Mouse (Mus musculus) megakaryocyte, adult 5-6 weeks (primary cell): ENCODE measurements around the gene Ogfod2. TPM values are rescaled to one million over a fixed set of nuclear protein-coding genes. Genes with fewer than 3 reads are reported as not detected.

Source experiments
- ATAC-seq: 2 replicates; pipeline ENCODE4 v1.8.0; 2016; ENCODE audit warnings: mild to moderate bottlenecking, inconsistent platforms; ENCODE audit not compliant: poor library complexity, severe bottlenecking
- total RNA-seq, 2 experiments: library from RNA; stranded (forward) in 1 of 2; stranded (reverse) in 1 of 2; fragments of 153-499, 151-499 nt in 1 of 2; fragments of 221-1000, 200-1000 nt in 1 of 2; gene quantifications; 2 replicates each; pipeline versions ENCODE4 v1.2.3 to v1.2.4; 2015 to 2017

Gene Ogfod2
- total RNA-seq, 2 experiments from 2014 or later, result 3.6 to 6.4 TPM

DNA sequence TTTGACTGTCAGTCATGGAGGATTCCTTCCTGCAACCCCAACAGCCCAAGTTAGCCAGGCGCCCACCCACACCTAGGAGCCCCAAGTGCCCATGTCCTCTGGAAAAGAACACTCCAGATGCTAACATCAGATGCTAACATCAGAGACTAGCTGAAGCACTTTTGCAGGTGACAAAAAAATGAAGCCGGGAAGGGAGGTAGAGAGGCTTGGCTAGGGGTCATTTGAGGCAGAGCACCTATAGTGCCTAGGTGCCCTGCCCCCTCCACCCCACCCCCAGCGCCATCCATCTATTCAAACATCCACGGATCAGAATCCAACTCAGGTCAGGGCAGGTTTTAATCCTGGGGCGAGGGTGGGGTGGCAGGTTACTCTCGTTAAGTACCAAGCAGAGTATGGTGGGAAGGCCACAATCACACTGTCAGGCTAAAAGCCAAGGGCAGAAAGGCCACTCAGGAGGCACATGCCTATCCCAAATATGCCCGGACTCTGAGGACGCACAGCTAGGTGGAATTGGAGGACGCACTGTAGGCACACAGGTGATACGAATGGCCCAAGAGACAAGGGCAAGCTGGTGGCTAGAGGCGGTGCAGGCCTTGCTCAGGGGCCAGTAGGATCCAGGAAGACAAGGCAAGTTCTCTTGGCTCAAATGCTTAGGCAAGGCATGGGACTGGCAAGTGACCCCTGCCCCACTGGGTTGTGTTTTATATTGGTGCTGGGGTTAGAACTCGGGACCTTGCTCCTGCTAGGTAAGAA is 18.1 kb upstream of the Ogfod2 start:
- ATAC-seq, result no peak

GRCm38 (mm10) chr5:124095077-124095581 is 17.0 kb upstream of the Ogfod2 start:
- peak; percentile 16 for ATAC-seq

DNA sequence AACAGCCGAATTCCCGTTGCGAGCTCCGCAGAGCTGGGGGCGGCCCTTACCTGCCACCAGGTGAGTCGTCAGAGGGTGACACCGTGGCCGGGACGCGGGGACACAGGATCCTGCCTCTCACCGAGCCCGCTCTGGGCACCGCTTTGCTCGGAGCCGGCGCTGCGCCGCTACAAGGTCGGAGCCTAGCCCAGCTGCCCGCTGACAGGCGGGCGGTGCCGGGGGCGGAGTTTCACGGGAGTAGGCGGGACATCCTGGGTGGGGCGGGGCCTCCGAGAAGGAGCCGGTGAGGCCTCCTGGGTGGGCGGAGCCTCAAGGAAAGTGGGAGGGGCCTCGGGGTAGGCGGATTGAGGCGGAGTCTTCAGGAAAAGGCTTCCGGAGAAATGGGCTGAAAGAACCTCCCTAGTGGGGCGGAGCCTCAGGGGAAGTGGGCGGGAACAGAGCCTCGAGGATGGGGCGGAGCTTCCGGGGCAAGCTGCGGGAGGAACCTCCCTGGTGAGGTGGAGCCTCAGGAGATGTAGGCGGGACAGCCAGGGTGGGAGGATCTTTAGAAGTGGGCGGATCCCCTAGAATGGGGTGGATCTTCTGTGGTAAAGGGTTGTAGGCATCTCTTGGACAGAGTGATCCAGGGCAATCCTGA is 16.4 kb upstream of the Ogfod2 start, which contains the start of gene Abcb9:
Gene Abcb9 (minus strand): TSS at position 203 of the 637 bp plus-strand sequence.
- peak; percentile 91 for ATAC-seq

DNA sequence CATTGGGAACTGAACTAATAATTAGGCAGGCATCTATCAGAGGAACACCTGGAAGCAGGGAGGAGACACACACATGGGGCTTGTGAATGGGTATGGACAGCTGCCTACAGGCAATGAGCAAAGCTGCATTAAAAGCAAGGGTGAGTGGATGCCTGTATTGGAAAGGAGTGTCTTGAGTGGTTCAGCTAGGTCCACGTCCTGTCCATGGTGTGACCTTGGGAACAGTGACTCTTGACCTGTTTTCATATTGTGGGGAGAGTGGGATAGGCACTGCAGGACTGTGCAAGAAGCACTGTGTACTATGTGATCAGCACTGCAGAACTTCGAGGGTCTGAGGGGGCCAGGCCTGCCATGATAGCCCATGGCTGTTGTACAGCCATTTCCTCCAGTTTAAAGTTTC is 13.2 kb upstream of the Ogfod2 start:
- no peak for ATAC-seq

- no peak for ATAC-seq
Measured at GRCm38 (mm10) chr5:124100128-124101044, 11.7 kb upstream of the Ogfod2 start.

GRCm38 (mm10) chr5:124102326-124102725 is 9.8 kb upstream of the Ogfod2 start:
- no peak for ATAC-seq

DNA sequence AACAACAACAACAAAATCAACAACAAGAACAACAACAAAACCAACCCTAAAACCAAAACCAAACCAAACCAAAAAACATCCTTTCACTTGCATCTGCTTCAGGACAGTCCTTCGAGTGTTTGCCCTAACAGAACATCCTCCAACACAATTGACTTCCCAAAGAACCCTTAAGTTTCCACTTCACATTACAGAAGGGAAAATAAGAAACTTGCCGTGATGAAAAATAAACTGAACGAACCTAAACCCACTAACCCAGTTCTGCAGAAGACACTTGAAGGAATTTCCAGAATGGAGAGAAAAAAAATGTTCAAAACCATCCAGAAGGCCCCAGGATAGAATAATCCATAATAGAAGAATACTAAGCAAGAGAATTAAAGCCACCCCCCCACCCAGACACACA is 9.1 kb upstream of the Ogfod2 start:
- ATAC-seq, result no peak

DNA sequence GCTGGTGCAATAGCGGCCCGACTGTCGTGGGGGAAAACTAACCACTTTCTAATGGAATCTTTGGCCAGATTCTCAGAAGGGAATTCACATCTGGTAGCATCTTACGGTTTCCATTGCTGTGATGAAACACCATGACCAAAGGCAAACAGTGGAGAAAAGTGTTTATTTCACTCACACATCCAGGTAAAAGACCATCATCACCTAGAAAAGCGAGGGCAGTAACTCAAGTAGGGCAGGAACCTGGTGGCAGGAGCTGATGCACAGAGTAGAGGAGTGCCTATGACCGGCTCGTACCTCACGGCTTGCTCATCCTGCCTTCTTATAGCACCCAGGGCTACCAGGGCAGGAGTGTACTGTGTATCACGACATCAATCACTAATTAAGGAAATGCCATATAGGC is 8.5 kb upstream of the Ogfod2 start:
- no peak for ATAC-seq

- ATAC-seq, result 0 out of 2 replicates have a peak, but pooled peaks have one; percentile 26
Measured at GRCm38 (mm10) chr5:124111077-124111741, 888 bp upstream of the Ogfod2 start.

DNA sequence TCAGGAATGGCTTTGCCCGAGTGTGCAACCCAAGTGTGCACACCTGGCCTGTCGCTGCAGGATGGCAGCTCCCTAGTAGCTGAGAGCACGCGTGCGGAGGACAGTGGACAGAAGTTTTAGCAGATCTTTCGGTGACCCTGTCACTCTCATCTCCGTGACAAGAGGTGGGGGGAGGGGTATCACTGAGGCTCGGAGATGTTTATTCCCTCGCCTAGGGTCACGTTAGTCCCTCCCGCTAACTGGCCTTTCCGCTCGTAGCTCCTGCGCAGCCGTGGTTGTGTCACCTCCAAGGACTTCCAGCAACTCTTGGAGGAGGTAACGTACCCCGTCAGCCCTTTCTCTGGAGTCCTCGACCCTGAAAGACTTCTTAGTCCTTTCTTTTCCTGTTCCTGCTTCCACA is 434 bp downstream of the Ogfod2 start:
- ATAC-seq, result no peak

GRCm38 (mm10) chr5:124113030-124113429 is 933 bp downstream of the Ogfod2 start:
- no peak for ATAC-seq

DNA sequence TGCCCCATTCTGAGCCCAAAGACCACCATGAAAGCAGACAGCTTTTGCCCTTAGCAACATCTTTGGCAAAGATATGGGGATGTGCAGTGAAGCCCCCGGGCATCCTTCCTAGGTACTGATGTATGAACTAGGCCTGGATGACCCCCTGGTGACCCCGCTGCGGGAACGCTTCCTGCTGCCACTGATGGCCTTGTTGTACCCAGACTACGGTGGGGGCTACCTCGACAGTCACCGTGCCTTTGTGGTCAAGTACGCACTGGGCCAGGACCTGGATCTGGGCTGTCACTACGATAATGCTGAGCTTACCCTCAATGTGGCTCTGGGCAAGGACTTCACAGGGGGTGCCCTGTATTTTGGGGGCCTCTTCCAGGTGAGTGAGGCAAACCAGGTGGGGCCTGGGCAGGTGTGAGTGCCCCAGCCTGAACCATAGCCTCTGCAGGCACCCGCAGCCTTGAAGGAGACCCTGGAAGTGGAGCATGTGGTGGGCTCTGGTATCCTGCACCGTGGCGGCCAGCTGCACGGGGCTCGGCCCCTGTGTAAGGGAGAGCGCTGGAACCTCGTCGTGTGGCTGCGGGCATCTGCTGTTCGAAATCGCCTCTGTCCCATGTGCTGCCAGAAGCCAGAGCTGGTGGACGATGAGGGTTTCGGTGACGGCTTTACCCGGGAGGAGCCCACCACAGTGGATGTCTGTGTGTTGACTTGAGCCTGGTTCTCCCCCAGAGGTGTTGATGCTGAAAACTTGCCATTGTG is 2.4 kb downstream of the Ogfod2 start:
- no peak for ATAC-seq

DNA sequence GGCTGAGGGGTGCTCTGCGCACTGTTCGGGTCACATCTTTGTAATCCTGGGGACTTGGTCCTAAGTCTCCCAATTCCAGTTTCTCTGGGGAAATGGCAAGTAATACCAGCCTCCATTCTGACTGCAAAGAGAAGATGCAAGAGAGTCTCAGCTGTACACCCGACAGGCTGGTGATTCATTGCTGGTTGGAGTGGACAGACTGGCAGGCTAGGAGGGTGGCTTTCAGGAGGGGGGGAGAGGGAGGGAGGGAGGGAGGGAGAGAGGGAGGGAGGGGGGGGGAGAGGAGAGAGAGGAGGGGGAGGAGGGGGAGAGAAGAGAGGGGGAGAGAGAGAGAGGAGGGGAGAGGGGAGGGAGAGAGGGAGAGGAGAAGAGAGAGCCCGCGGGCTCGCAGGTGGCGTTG is 3.4 kb downstream of the Ogfod2 start:
- no peak for ATAC-seq

GRCm38 (mm10) chr5:124115990-124116845 is 4.1 kb downstream of the Ogfod2 start, which contains the start of gene Arl6ip4:
Arl6ip4 (plus strand) TSS chr5:124116089.
- peak; percentile 28; the same call in 1 of the 2 replicates for ATAC-seq

DNA sequence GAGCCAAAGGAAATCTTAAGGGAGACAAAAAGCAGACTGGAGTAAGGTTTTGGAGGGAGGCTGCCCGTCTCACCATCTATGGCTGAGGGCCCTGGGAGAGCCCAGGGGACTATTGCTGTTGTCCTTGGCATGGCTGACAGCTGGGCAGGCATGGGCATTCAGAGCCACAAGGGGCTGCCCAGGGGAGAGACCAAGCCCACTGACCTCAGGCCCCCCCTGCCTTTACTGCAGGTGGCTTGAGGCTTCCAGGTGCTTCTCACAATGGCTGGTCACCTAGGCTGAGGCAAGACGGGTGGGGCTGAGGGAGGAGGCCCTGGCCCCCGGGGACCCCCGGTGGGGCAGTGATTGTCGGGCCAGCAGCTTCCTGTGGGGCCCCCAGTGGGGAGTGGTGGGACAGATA is 7.1 kb downstream of the Ogfod2 start:
- no peak for ATAC-seq

GRCm38 (mm10) chr5:124122357-124122756 is 10.3 kb downstream of the Ogfod2 start:
- ATAC-seq, result no peak

DNA sequence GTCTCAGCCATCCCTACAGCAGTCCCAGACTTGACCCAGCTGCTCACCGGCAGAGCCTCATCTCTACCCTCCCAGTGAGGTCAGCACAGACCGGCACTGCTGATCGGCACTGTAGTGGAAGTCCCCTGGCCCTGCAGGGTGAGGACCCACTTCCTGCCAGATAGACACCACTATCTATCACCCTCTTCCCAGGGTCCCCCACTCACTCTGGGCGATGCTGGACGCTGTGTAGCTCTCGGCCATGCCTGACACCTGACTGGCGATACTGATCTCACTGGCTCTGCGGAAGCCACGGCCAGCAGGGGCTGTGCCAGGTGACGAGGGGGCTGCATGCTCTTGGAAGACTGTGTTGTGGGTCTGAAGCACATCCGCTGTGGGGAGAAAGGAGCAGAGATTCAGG is 13.0 kb downstream of the Ogfod2 start:
- no peak for ATAC-seq

DNA sequence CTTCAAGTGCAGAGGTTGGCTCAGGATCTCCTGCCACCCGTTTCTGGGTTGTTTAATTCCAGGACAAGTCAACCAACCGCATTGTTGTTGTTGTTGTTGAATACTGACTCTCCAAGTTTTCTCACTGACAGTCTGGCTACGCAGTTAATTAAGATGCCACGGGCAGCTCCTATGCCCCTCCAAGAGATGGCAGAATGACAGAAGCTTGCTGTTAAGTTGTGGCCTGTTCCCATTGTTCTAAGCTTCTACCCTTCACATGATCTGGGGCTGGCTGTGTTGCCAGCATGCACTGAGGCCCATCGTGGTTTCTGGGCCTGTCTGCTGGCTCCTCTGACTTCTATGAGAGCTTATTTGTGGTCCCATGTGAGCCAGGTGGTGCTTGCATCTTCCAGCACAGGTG is 22.2 kb downstream of the Ogfod2 start:
- no peak for ATAC-seq

- no peak for ATAC-seq
Measured at GRCm38 (mm10) chr5:124138066-124138465, 26.0 kb downstream of the Ogfod2 start.
